Mouse (Mus musculus) forebrain, embryonic 10.5 days (tissue): Measurements from ENCODE around the gene Mrps2. TPM values are rescaled to one million over a fixed set of nuclear protein-coding genes. Genes with fewer than 3 reads are reported as not detected.
"Not testable (repeated sequence)": the region's sequence is repeated elsewhere in the genome, so short reads cannot be mapped to it uniquely, and the experiment has no call there.

ENCODE experiments used
- DNase-seq: peaks from one replicate; pipeline ENCODE4 v3.0.0-alpha.2; 2017; ENCODE audit warnings: low spot score; ENCODE audit errors: extremely low spot score
- H3K27ac ChIP-seq: fragments of 300-500 bp; sonication (generic); 2 replicates; pipeline ENCODE4 v1.5.1; 2016; ENCODE audit warnings: mild to moderate bottlenecking
- H3K27me3 ChIP-seq: fragments of 300-500 bp; sonication (generic); 2 replicates; pipeline ENCODE4 v1.6.1; 2016; ENCODE audit warnings: mild to moderate bottlenecking; ENCODE audit not compliant: poor library complexity, severe bottlenecking
- H3K36me3 ChIP-seq: fragments of 300-500 bp; sonication (generic); replicated peaks from 2 replicates; pipeline ENCODE4 v1.6.1; 2016; ENCODE audit warnings: mild to moderate bottlenecking, moderate library complexity
- H3K4me1 ChIP-seq: fragments of 300-500 bp; sonication (generic); 2 replicates; pipeline ENCODE4 v1.6.1; 2016
- H3K4me3 ChIP-seq: fragments of 300-500 bp; sonication (generic); 2 replicates; pipeline ENCODE4 v1.5.1; 2016; ENCODE audit warnings: mild to moderate bottlenecking, moderate library complexity
- H3K9me3 ChIP-seq: fragments of 300-500 bp; sonication (generic); 2 replicates; pipeline ENCODE4 v1.6.1; 2016; ENCODE audit warnings: mild to moderate bottlenecking, moderate library complexity
- WGBS: fragments of 180-500 bp; shearing (Covaris S2); methylation state at CpG from one replicate; pipeline ENCODE4 v1.1.7; 2016; 5-methylcytosine and 5-hydroxymethylcytosine counted together
- polyA plus RNA-seq: library from polyadenylated mRNA; unstranded; fragments of >200 nt; fragmentation: Nextera tagmentation; extraction: Ambion mirVana; gene quantifications from 2 replicates; pipeline ENCODE4 v1.2.1, GENCODE M21; 2016

The Mrps2 gene
- polyA plus RNA-seq, 1 experiment from 2014 or later: 68.1 TPM

DNA sequence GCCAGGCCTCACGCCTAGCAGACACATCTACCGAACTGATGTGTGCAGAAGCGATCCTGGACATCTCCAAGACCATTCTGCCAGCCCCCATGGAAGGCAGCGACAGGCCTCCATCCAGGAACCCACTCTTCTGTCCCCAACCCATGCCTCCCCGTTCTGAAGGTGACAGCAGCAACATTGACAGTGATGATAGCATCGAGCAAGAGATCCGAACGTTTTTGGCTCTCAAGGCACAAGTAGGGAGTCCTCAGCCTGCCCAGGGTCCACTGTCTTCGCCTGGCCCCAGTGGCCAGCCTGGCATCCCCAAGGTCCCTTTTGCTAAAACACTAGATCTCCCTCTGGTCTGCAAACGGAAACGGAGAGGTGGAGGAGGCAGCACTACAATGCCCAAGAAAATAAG lies 16.2 kb upstream of the Mrps2 start:
- H3K4me3 ChIP-seq: no peak overlapping the region
- peaks cover 15% of the 10 kb centered on the region for H3K4me1 ChIP-seq
- H3K9me3 ChIP-seq: no peaks in the 10 kb centered on the region
- 92% methylated on average over 11 of the region's 11 CpGs for WGBS
- H3K27me3 ChIP-seq: peaks cover 14% of the 10 kb centered on the region
- DNase-seq: no peak
- no peak overlapping the region for H3K27ac ChIP-seq
- peaks cover 46% of the 10 kb centered on the region for H3K36me3 ChIP-seq

DNA sequence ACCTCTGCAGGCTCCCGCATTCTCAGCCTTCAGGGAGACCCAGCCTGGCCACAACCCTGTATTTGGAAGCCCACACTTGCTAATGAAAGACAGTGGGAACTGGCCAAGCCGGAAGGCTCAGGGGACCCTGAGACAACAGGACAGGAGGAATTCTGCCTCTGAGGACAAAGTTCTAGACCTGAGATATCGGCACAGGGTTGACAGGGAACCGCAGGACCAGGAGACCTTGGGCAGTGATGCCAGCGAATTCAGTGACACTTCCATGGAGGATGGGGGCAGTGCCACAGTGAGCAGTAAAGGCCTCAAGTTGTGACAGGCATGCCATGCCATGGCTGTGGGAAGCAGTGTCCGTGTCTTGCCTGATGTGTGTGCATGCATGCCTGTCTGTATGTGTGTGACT lies 14.3 kb upstream of the Mrps2 start:
- 95% methylated on average over 6 of the region's 6 CpGs for WGBS
- no peak for DNase-seq
- Histone ChIP-seq H3K27ac (no peak overlapping the region), H3K27me3 (no peaks in the 10 kb centered on the region; the same call in 1 of the 2 replicates), H3K4me1 (no peaks in the 10 kb centered on the region), H3K36me3 (peaks cover 46% of the 10 kb centered on the region), H3K9me3 (no peaks in the 10 kb centered on the region), H3K4me3 (no peak overlapping the region)

DNA sequence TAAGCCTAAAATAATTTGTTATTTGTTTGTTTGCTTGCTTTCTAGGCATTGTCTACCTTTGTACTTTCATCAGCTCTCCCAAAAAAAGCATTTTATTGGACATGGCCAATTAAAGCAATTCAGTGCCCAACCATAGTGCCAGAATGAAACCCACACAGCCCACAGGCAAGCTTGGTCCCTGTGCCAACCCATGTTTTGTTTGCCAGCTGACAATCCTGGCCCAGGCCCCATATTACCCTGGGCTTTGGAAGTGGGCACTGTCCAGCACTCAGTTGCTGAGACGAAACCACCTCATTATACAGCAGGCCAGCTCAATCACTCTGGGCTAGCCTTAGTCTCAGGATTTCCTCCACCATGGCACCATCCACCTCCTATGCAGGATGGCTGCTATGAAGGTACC lies 11.2 kb upstream of the Mrps2 start:
- Histone ChIP-seq H3K4me3 (no peak overlapping the region), H3K36me3 (peaks cover 27% of the 10 kb centered on the region), H3K9me3 (no peaks in the 10 kb centered on the region), H3K4me1 (no peaks in the 10 kb centered on the region), H3K27me3 (no peaks in the 10 kb centered on the region), H3K27ac (no peak overlapping the region)
- DNase-seq: no peak
- WGBS: 83% methylated on average over 1 of the region's 1 CpGs

DNA sequence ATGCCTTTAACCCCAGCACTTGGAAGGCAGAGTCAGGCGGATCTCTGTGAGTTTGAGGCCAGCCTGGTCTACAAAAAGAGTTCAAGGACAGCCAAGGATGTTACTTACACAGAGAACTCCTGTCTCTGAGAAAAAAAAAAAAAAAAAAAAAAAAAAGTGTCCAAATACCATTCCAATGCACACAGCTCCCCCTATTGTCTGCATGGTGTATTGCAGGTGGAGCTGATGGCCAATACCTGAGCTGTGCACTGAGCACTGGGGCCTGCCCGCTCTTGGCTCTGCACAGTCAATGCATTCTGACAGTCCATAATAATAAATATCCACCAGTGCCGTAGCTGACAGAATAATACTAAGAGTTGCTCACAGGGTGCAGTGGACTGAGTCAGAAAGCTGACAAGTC lies 3.9 kb upstream of the Mrps2 start:
- H3K27me3 ChIP-seq: peaks cover 18% of the 10 kb centered on the region
- 49% methylated on average over 3 of the region's 3 CpGs for WGBS
- peaks cover 3% of the 10 kb centered on the region for H3K36me3 ChIP-seq
- peak; percentile 59 for DNase-seq
- H3K4me1 ChIP-seq: peaks cover 31% of the 10 kb centered on the region
- no peaks in the 10 kb centered on the region for H3K9me3 ChIP-seq
- H3K4me3 ChIP-seq: no peak overlapping the region
- H3K27ac ChIP-seq: no peak overlapping the region

DNA sequence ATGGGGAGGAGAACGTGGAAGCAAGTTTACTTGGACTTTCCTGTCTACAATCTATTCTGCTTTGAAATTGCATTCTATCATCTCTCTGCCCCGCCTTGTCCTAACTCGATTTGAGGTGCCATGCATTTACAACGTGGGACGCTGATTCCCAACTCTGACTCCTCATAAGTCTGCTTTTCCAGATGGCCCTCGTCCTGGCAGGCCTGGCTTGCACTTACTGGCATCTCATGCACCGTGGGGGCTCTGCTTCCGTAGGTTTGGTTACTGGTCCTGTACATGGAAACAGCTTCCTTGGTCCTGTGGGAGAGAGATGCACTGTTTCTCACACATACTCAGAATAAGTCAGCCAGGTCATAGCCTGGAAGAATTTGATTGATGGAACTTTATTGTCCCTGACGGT lies 2.9 kb upstream of the Mrps2 start:
- Histone ChIP-seq H3K9me3 (no peaks in the 10 kb centered on the region; the same call in 1 of the 2 replicates), H3K4me3 (no peak overlapping the region), H3K27me3 (peaks cover 18% of the 10 kb centered on the region), H3K4me1 (peaks cover 34% of the 10 kb centered on the region), H3K36me3 (peaks cover 13% of the 10 kb centered on the region), H3K27ac (no peak overlapping the region)
- WGBS: 86% methylated on average over 9 of the region's 9 CpGs
- no peak for DNase-seq

DNA sequence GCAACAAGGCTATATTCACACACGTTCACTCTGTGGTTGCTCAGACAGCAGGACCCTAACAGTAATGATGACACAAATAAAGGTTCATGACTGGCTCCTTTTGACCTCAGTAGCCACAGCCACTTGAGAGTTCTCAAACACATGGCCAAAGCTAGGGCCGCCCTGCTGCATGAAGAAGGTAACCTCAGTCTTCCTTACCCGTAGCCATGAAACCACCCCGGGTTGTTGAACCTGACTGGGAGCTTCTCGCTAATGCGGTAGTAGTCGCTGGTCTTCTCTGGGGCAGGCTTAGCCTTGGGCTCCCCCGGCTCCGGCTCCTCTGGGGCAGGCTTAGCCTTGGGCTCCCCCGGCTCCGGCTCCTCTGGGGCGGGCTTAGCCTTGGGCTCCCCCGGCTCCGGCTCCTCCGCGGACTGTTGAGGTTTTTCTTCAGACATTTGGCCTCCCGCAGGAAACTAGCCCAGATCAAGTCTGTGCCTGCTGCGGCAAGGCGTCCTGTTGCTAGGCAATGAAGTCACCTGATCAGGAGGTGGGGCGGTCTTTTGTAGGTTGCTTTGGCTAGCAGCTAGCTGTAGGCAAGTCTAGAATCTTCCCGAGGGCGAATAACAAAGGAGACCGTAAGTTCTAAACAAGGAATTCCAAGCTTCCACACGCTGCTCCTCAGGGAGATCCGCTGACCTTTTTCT lies 1.9 kb upstream of the Mrps2 start, which contains the start of gene 1700007K13Rik:
TSS of gene 1700007K13Rik (minus strand) at position 497 of the 683 bp plus-strand sequence.
- WGBS: 5% methylated on average over 25 of the region's 25 CpGs
- peak within 1 kb of the TSS; percentile 51 for H3K4me3 ChIP-seq
- peaks cover 34% of the 10 kb centered on the region for H3K4me1 ChIP-seq
- H3K27me3 ChIP-seq: peaks cover 18% of the 10 kb centered on the region
- peak; percentile 82 for DNase-seq
- peaks cover 24% of the 10 kb centered on the region for H3K36me3 ChIP-seq
- H3K9me3 ChIP-seq: no peaks in the 10 kb centered on the region; the same call in 1 of the 2 replicates
- H3K27ac ChIP-seq: peak within 1 kb of the TSS; percentile 83

DNA sequence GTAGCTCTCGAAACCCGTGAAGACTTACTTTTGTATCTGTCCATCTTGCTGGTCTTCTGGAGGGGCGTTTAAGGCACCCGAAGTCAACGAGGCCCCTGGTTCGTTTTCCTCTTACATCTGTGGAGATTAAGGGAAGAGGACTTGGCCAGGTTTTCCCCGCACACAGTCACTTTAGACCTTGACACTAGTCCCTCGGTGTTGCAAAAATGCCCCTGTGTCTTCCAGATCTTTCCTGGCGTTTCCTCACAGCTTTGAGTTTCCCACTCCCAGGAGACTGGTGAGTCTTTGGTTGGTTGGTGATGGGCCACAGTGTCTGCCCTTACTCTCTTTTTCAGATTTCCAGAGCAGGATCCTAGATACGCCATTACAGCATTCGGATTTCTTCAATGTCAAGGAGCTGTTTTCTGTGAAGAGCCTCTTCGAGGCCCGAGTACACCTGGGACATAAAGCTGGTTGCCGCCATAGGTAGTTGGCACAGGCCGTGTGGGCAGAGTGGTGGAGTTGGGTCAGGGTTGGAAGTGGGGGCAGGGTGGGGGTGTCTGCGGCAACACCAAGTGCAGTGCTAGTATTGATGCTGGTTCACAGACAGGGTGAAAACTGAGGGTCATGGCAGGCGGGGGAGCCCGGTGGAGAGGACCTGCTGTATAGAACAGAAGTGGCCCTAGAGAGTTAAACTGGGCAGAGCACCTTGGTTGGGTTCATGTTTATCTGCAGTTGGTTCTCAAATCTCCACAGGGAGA lies 790 bp downstream of the Mrps2 start:
- Histone ChIP-seq H3K4me1 (peaks cover 34% of the 10 kb centered on the region), H3K9me3 (peaks cover 13% of the 10 kb centered on the region; the same call in 1 of the 2 replicates), H3K27ac (peak overlapping the region; percentile 96), H3K4me3 (peak overlapping the region; percentile 99), H3K27me3 (peaks cover 18% of the 10 kb centered on the region), H3K36me3 (peaks cover 49% of the 10 kb centered on the region)
- DNase-seq: no peak
- 55% methylated on average over 18 of the region's 18 CpGs for WGBS

DNA sequence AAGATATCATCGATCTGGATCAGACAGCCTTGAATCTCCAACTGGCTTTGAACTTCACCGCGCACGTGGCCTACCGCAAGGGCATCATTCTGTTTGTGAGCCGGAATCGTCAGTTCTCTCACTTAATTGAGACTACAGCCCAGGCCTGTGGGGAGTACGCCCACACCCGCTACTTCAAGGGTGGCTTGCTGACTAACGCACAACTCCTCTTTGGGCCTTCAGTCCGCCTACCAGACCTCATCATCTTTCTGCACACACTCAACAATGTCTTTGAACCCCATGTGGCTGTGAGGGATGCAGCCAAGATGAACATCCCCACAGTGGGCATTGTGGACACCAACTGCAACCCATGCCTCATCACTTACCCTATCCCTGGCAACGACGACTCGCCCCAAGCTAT lies 1.6 kb downstream of the Mrps2 start:
- no peak overlapping the region for H3K4me3 ChIP-seq
- 98% methylated on average over 14 of the region's 14 CpGs for WGBS

DNA sequence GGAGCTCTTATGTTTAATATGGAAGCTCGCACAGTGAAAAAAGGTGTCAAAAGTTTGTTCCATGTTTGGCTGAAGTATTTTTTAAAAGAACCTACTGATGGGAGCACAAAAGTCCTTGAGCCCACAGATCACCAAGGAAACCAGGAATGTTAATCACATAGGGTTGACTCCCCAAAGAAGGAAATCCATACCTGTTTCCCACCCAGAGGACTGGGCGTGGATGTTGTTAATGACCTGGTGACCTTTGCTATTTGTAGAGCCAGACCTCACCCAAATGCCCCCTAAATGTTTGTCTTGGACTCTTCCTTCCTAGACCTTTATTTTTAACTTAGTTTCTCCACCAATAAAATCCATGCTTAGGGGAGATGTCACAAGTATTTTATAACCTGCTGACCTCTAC lies 2.7 kb downstream of the Mrps2 start:
- peaks cover 13% of the 10 kb centered on the region; the same call in 1 of the 2 replicates for H3K9me3 ChIP-seq
- WGBS: 93% methylated on average over 2 of the region's 2 CpGs

More for the DNA sequence above, 1.6 kb downstream of the Mrps2 start:
- Histone ChIP-seq H3K27me3 (peaks cover 14% of the 10 kb centered on the region), H3K9me3 (peaks cover 13% of the 10 kb centered on the region; the same call in 1 of the 2 replicates), H3K36me3 (peaks cover 49% of the 10 kb centered on the region), H3K27ac (no peak overlapping the region), H3K4me1 (peaks cover 34% of the 10 kb centered on the region)
- DNase-seq: no peak

DNA sequence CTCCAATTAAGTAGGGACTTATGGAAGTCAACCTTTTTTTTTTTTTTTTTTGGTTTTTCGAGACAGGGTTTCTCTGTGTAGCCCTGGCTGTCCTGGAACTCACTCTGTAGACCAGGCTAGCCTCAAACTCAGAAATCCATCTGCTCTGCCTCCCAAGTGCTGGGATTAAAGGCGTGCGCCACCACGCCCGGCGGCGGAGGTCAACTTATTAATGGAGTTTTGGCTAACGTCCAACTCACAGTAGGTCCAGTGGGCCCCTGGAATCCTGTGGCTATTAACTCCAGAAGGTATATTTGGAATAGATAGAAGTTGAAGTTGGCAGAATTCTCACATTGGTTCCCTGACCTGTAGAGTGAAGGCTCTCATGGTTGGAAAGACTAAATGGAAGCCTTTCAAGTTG lies 4.1 kb downstream of the Mrps2 start:
- H3K27me3 ChIP-seq, H3K4me3 ChIP-seq, DNase-seq, H3K27ac ChIP-seq: not testable (repeated sequence)
- H3K9me3 ChIP-seq: peaks cover 13% of the 10 kb centered on the region; the same call in 1 of the 2 replicates
- H3K36me3 ChIP-seq: peaks cover 49% of the 10 kb centered on the region
- 93% methylated on average over 8 of the region's 8 CpGs for WGBS
- H3K4me1 ChIP-seq: peaks cover 17% of the 10 kb centered on the region

More for the DNA sequence above, 2.7 kb downstream of the Mrps2 start:
- DNase-seq: no peak
- no peak overlapping the region for H3K4me3 ChIP-seq
- peaks cover 3% of the 10 kb centered on the region; the same call in 1 of the 2 replicates for H3K27me3 ChIP-seq
- H3K36me3 ChIP-seq: peaks cover 49% of the 10 kb centered on the region
- H3K4me1 ChIP-seq: peaks cover 29% of the 10 kb centered on the region
- no peak overlapping the region for H3K27ac ChIP-seq

DNA sequence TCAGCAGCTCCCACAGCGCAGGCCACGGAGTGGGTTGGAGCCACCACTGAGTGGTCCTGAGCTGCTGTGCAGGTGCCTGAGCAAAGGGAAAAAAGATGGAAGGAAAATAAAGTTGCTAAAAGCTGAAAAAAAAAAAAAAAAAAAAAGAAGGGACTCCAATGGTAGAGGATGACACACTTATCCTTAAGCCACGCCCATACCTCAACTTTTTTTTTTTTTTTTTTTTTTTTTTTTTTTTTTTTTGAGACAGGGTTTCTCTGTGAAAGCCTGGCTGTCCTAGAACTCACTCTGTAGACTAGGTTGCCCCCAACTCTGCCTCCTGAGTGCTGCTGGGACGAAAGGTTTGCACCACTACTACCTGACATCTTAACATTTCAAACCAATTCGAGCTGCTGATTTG lies 10.1 kb downstream of the Mrps2 start:
- H3K9me3 ChIP-seq, H3K4me1 ChIP-seq, H3K4me3 ChIP-seq, H3K36me3 ChIP-seq, H3K27ac ChIP-seq, DNase-seq, H3K27me3 ChIP-seq: not testable (repeated sequence)
- WGBS: 89% methylated on average over 5 of the region's 5 CpGs

DNA sequence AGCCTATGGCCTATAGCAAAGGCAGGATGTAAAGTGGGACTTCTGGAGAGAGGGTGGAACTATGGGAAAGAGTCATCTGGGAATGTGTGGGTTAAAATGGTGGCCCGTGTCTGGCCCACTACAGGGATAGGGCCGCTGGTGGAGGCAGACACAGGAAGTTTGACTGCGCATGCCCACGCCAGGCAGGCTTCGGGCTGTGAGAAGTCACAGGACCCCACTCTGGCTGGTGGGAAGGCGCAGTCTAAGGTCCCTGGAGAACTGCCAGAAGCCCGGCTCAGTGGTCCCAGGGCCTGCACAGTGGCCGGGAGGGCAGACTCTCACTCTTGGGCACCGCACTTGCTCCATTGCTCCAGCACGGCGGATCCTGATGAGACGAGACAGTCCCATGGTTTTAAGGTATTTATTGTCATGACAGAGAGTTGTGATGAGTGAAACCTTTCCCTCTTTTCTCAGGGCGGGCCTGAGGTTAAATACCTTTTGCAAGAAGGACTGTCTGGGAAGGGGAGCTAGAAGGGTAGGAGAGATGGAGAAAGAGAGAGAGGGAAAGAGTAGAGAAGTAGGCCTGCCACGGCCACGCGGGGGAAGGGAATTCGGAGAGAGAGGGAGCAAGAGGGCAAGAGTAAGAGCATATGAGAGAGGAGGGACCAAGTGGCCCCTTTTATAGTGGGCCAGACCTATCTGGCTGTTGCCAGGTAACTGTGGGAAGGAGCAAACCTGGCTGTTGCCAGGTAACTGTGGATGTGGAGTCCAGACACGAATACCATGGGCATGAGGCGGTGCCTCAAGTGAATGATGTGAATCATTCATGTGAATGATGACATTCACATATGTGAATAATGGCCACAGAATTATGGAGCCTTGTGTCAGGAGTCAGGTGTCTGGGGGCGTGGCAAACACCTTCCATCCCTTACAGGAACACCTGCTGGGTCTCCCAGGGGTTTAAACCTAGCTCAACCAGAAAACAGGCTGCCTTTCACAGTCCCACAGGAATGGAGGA lies 11.6 kb downstream of the Mrps2 start:
- WGBS: 85% methylated on average over 20 of the region's 20 CpGs
- Histone ChIP-seq H3K27ac (no peak overlapping the region), H3K9me3 (no peaks in the 10 kb centered on the region), H3K27me3 (no peaks in the 10 kb centered on the region), H3K4me3 (no peak overlapping the region), H3K36me3 (no peaks in the 10 kb centered on the region), H3K4me1 (peaks cover 5% of the 10 kb centered on the region; the same call in 1 of the 2 replicates)
- no peak for DNase-seq
